Comparison of ENCODE assay signal across 16 mouse cellular contexts in genomic region chr16:94335656-94336055, GRCm38 (mm10). TPM values are rescaled to one million over a fixed set of nuclear protein-coding genes. Genes with fewer than 3 reads are reported as not detected.
"Had no signal": no experiment of that assay in that cellular context is flagged by ENCODE, and none has a peak within 500 bp of the region (broad histone marks: within the 10 kb centered on the region; RNA-seq: fewer than 3 reads in every experiment).

No protein-coding gene starts in this region.

- H3K27ac ChIP-seq: midbrain, embryonic 13.5 days; neural tube, embryonic 12.5 days; stomach, embryonic 15.5 days; stomach, postnatal 0 days had no signal

- H3K9ac ChIP-seq: lung, embryonic 14.5 days; midbrain, embryonic 13.5 days; neural tube, embryonic 12.5 days; stomach, embryonic 15.5 days had no signal

- ATAC-seq: midbrain, embryonic 13.5 days; midbrain, embryonic 16.5 days had no signal

- DNase-seq: lung, adult 18-20 months; lung, embryonic 14.5 days; lung, postnatal 10 days; lung, postnatal 4 days; right cerebral cortex, postnatal 14 days; thymus, adult 2 months; thymus, postnatal 25 days; thymus, postnatal 4 days had no signal

- H3K9me3 ChIP-seq: midbrain, embryonic 13.5 days; neural tube, embryonic 12.5 days; stomach, embryonic 15.5 days had no signal

- H3K4me3 ChIP-seq: midbrain, embryonic 13.5 days; neural tube, embryonic 12.5 days; stomach, embryonic 15.5 days had no signal

- H3K4me2 ChIP-seq: lung, embryonic 14.5 days; midbrain, embryonic 11.5 days; midbrain, embryonic 13.5 days; neural tube, embryonic 12.5 days; stomach, embryonic 15.5 days had no signal

- H3K27me3 ChIP-seq: midbrain, embryonic 13.5 days; neural tube, embryonic 12.5 days; stomach, embryonic 15.5 days had no signal

- H3K36me3 ChIP-seq: midbrain, embryonic 13.5 days; neural tube, embryonic 12.5 days; stomach, embryonic 15.5 days had no signal

- H3K4me1 ChIP-seq: neural tube, embryonic 12.5 days; stomach, embryonic 15.5 days had no signal

RNA-seq across cellular contexts. Expression of gene Ripply3, which starts 7.4 kb away (rescaled TPM):
- total RNA-seq: megakaryocyte, adult 5-6 weeks; neutrophil, adult 5-6 weeks had no signal
